ENCODE assay signal across 17 mouse cellular contexts in the genomic region with DNA sequence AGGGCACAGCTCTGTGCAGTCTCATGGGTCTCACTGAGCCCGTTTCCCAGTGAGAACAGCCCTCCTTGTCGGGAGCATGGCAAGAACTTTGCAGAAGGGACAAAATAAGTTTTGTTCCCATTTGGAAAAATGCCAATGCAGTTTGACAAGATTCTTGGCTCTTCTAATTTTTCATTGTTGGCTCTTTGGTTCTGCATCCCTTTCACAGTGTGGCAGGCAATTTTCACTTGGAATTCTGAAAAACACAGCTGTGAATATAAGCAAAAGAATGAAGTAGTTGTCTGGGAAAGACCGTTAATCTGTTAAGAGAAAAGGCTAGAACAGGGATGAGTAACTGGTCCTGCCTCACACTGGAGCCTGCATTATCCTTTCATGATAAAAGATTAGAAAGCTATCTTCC. TPM values are rescaled to one million over a fixed set of nuclear protein-coding genes. Genes with fewer than 3 reads are reported as not detected.
DNase-seq lines count a peak whose midpoint lies in the region; ATAC-seq and TF ChIP-seq lines count a peak whose summit lies in the region.
"Had no signal": no experiment of that assay in that cellular context is flagged by ENCODE, and none has a peak within 500 bp of the region (broad histone marks: within the 10 kb centered on the region; RNA-seq: fewer than 3 reads in every experiment).

No protein-coding gene starts in this region.

- 22% methylated on average over 3 of the region's 3 CpGs for WGBS in forebrain, embryonic 14.5 days

- H3K27me3 ChIP-seq in forebrain, embryonic 14.5 days (replicated peaks; ENCODE audit: control insufficient read depth, insufficient read depth, low read length) = no peaks in the 10 kb centered on the region
- H3K27me3 ChIP-seq: embryonic facial prominence, embryonic 12.5 days; limb, embryonic 15.5 days; neural tube, embryonic 12.5 days had no signal

- H3K27ac ChIP-seq in gastrocnemius, adult 2 months = 0 out of 2 replicates have a peak overlapping the region, but pooled peaks have one; percentile 6
- peak overlapping the region; percentile 34 for H3K27ac ChIP-seq in left cerebral cortex, adult 2 months
- no peak overlapping the region for H3K27ac ChIP-seq in forebrain, embryonic 14.5 days (ENCODE audit: low read depth, low read length)
- H3K27ac ChIP-seq: embryonic facial prominence, embryonic 12.5 days; heart, embryonic 10.5 days; kidney, postnatal 0 days; limb, embryonic 15.5 days; neural tube, embryonic 12.5 days had no signal

- no peaks in the 10 kb centered on the region for H3K36me3 ChIP-seq in forebrain, embryonic 14.5 days (ENCODE audit: control insufficient read depth, insufficient read depth, low read length)
- H3K36me3 ChIP-seq: embryonic facial prominence, embryonic 12.5 days had no signal

- H3K4me2 ChIP-seq in forebrain, embryonic 14.5 days (ENCODE audit: low read length) = no peak overlapping the region
- H3K4me2 ChIP-seq: embryonic facial prominence, embryonic 12.5 days; limb, embryonic 15.5 days; neural tube, embryonic 12.5 days had no signal

- no peaks in the 10 kb centered on the region for H3K4me1 ChIP-seq in forebrain, embryonic 14.5 days (ENCODE audit: control insufficient read depth, insufficient read depth, low read length)
- H3K4me1 ChIP-seq: embryonic facial prominence, embryonic 12.5 days; heart, embryonic 10.5 days; limb, embryonic 15.5 days; neural tube, embryonic 12.5 days had no signal

- no peak overlapping the region for H3K9ac ChIP-seq in forebrain, embryonic 14.5 days (ENCODE audit: low read length)
- H3K9ac ChIP-seq: embryonic facial prominence, embryonic 12.5 days; limb, embryonic 15.5 days; neural tube, embryonic 12.5 days had no signal

- no peaks in the 10 kb centered on the region for H3K9me3 ChIP-seq in forebrain, embryonic 14.5 days (replicated peaks; ENCODE audit: control insufficient read depth, low read length)
- H3K9me3 ChIP-seq: embryonic facial prominence, embryonic 12.5 days; heart, embryonic 10.5 days; limb, embryonic 15.5 days; neural tube, embryonic 12.5 days had no signal

- intact Hi-C loops in gastrocnemius, adult 2 months (cut with DNase I) = loop anchor here (10.0 kb wide), 1 partner anchor 233 kb away; no protein-coding TSS in a partner anchor
- intact Hi-C loops in left cerebral cortex, adult 2 months (cut with DNase I) = no loop called here
- intact Hi-C loops in left cerebral cortex, postnatal 25 days (cut with DNase I) = no loop called here

- no peak for ATAC-seq in forebrain, embryonic 14.5 days
- ATAC-seq in activated CD4-positive, CD25-positive, alpha-beta regulatory T cell, adult 4 months = no peak

- no peak overlapping the region for H3K4me3 ChIP-seq in gastrocnemius, adult 2 months
- H3K4me3 ChIP-seq in left cerebral cortex, adult 2 months = no peak overlapping the region
- no peak overlapping the region for H3K4me3 ChIP-seq in forebrain, embryonic 14.5 days (ENCODE audit: low read depth, low read length)
- H3K4me3 ChIP-seq: embryonic facial prominence, embryonic 12.5 days; heart, embryonic 10.5 days; limb, embryonic 15.5 days; neural tube, embryonic 12.5 days had no signal

- DNase-seq in gastrocnemius, adult 2 months = no peak
- no peak for DNase-seq in gastrocnemius, postnatal 25 days
- DNase-seq in left cerebral cortex, adult 2 months (ENCODE audit: extremely low spot score in 1 of 2, low spot score in 2 of 2) = no peak
- DNase-seq in left cerebral cortex, postnatal 25 days (ENCODE audit: low spot score in 2 of 2) = no peak
- peak; percentile 13 for DNase-seq in brain, adult 2 months (ENCODE audit: low read depth, low spot score)
- DNase-seq in forebrain, embryonic 14.5 days (ENCODE audit: low spot score) = peak; percentile 62
- DNase-seq: adrenal gland, postnatal 10 days; cerebellum, adult 11 months; gastrocnemius, postnatal 36 days; kidney, adult 18-20 months; layer of hippocampus, postnatal 36 days had no signal

- no peak for TF ChIP-seq CTCF in gastrocnemius, adult 2 months (IDR thresholded peaks at IDR 0.05)
- TF ChIP-seq CTCF in left cerebral cortex, adult 2 months (IDR thresholded peaks at IDR 0.05) = no peak

RNA-seq across cellular contexts. Expression of gene Ap3m1, which starts 54.8 kb away (rescaled TPM):
- total RNA-seq in gastrocnemius, adult 2 months (2021) = 10 to 100 TPM; 34.6 to 41.0 TPM
- 10 to 100 TPM; 32.5 to 34.9 TPM for total RNA-seq in gastrocnemius, postnatal 25 days (2021)
- 10 to 100 TPM; 62.5 to 64.3 TPM for total RNA-seq in left cerebral cortex, adult 2 months (2021)
- 10 to 100 TPM; 69.6 to 70.4 TPM for total RNA-seq in left cerebral cortex, postnatal 25 days (2021)
- 139 and 145 TPM in 2 replicates for polyA plus RNA-seq in forebrain, embryonic 14.5 days (2014; fragmentation: Nextera tagmentation; extraction: Ambion mirVana)
- 10 to 100 TPM; 69.8 to 80.2 TPM for polyA plus RNA-seq in activated CD4-positive, CD25-positive, alpha-beta regulatory T cell, adult 4 months (2017; shearing (Covaris generic))

RNA-seq across cellular contexts. Expression of gene Adk, which starts 54.8 kb away (rescaled TPM):
- total RNA-seq in gastrocnemius, adult 2 months (2021) = 100 to 1,000 TPM in 1 of 2 experiments, 10 to 100 TPM in 1; 77.1 to 152 TPM
- 100 to 1,000 TPM in 1 of 2 experiments, 10 to 100 TPM in 1; 96.4 to 109 TPM for total RNA-seq in gastrocnemius, postnatal 25 days (2021)
- 10 to 100 TPM; 59.5 to 69.6 TPM for total RNA-seq in left cerebral cortex, adult 2 months (2021)
- 10 to 100 TPM; 66.5 to 76.3 TPM for total RNA-seq in left cerebral cortex, postnatal 25 days (2021)
- 79.9 and 81.7 TPM in 2 replicates for polyA plus RNA-seq in forebrain, embryonic 14.5 days (2014; fragmentation: Nextera tagmentation; extraction: Ambion mirVana)
- polyA plus RNA-seq in activated CD4-positive, CD25-positive, alpha-beta regulatory T cell, adult 4 months (2017; shearing (Covaris generic)) = 100 to 1,000 TPM; 125 to 151 TPM

Comparison
In these comparisons a context has a peak if more than half of its experiments do, and no peak if none do; other contexts are left out.
1. DNase-seq: peak in brain, adult 2 months (single experiment) and forebrain, embryonic 14.5 days (single experiment); none in gastrocnemius, adult 2 months (single experiment), gastrocnemius, postnatal 25 days (single experiment), left cerebral cortex, adult 2 months (0 of 2) and left cerebral cortex, postnatal 25 days (0 of 2).